Mouse (Mus musculus) midbrain, embryonic 15.5 days (tissue): Measurements from ENCODE around the gene Moxd1. TPM values are rescaled to one million over a fixed set of nuclear protein-coding genes. Genes with fewer than 3 reads are reported as not detected.
"Not testable (repeated sequence)": the region's sequence is repeated elsewhere in the genome, so short reads cannot be mapped to it uniquely, and the experiment has no call there.

Source experiments
- ATAC-seq: fragments of 200-750 bp; cut with Nextera tagmentation; replicated peaks from 2 replicates; pipeline ENCODE4 v1.8.0; 2017; ENCODE audit warnings: moderate TSS enrichment
- H3K27ac ChIP-seq: fragments of 300-500 bp; sonication (generic); 2 replicates; pipeline ENCODE4 v1.5.1; 2015; ENCODE audit warnings: mild to moderate bottlenecking, inconsistent platforms
- H3K27me3 ChIP-seq: fragments of 300-500 bp; sonication (generic); replicated peaks from 2 replicates; pipeline ENCODE4 v1.6.1; 2015; ENCODE audit warnings: inconsistent platforms
- H3K36me3 ChIP-seq: fragments of 300-500 bp; sonication (generic); replicated peaks from 2 replicates; pipeline ENCODE4 v1.6.1; 2015; ENCODE audit warnings: inconsistent platforms
- H3K4me1 ChIP-seq: fragments of 300-500 bp; sonication (generic); 2 replicates; pipeline ENCODE4 v1.6.1; 2015; ENCODE audit warnings: inconsistent platforms
- H3K4me2 ChIP-seq: fragments of 300-500 bp; sonication (generic); 2 replicates; pipeline ENCODE4 v1.6.1; 2015; ENCODE audit warnings: inconsistent platforms, mild to moderate bottlenecking, moderate library complexity
- H3K4me3 ChIP-seq: fragments of 300-500 bp; sonication (generic); 2 replicates; pipeline ENCODE4 v1.5.1; 2015; ENCODE audit warnings: mild to moderate bottlenecking, inconsistent platforms
- H3K9ac ChIP-seq: fragments of 300-500 bp; sonication (generic); 2 replicates; pipeline ENCODE4 v1.6.1; 2015; ENCODE audit warnings: mild to moderate bottlenecking, inconsistent platforms
- H3K9me3 ChIP-seq: fragments of 300-500 bp; sonication (generic); 2 replicates; pipeline ENCODE4 v1.6.1; 2016; ENCODE audit warnings: inconsistent platforms
- whole genome bisulfite sequencing: fragments of 180-500 bp; shearing (Covaris S2); methylation state at CpG from one replicate; pipeline ENCODE4 v1.1.7; 2015; ENCODE audit warnings: mixed read lengths; 5-methylcytosine and 5-hydroxymethylcytosine counted together
- polyA plus RNA-seq: library from polyadenylated mRNA; unstranded; fragments of >200 nt; fragmentation: Nextera tagmentation; extraction: Ambion mirVana; gene quantifications from 2 replicates; pipeline ENCODE4 v1.2.1, GENCODE M21; 2015

Gene Moxd1
- polyA plus RNA-seq, 1 experiment from 2014 or later, result 1.8 TPM

GRCm38 (mm10) chr10:24291611-24292010 lies 68.3 kb downstream of the Moxd1 start:
- H3K9me3 ChIP-seq, result no peaks in the 10 kb centered on the region
- 89% methylated on average over 8 of the region's 8 CpGs for WGBS
- no peaks in the 10 kb centered on the region for H3K27me3 ChIP-seq
- no peak overlapping the region for H3K4me2 ChIP-seq
- H3K4me3 ChIP-seq, result no peak overlapping the region
- no peaks in the 10 kb centered on the region for H3K4me1 ChIP-seq
- no peaks in the 10 kb centered on the region for H3K36me3 ChIP-seq
- ATAC-seq, result no peak
- H3K9ac ChIP-seq, result no peak overlapping the region
- H3K27ac ChIP-seq, result no peak overlapping the region

- H3K4me2 ChIP-seq, result no peak overlapping the region
- no peak overlapping the region for H3K9ac ChIP-seq
- no peak overlapping the region for H3K27ac ChIP-seq
- H3K4me3 ChIP-seq, result no peak overlapping the region
- H3K4me1 ChIP-seq, result no peaks in the 10 kb centered on the region
- no peaks in the 10 kb centered on the region for H3K9me3 ChIP-seq
- ATAC-seq, result no peak
- no peaks in the 10 kb centered on the region for H3K36me3 ChIP-seq
- H3K27me3 ChIP-seq, result no peaks in the 10 kb centered on the region
- WGBS, result 100% methylated on average over 1 of the region's 1 CpGs
Measured at GRCm38 (mm10) chr10:24292671-24293070, 69.4 kb downstream of the Moxd1 start.

GRCm38 (mm10) chr10:24296608-24297007 lies 73.3 kb downstream of the Moxd1 start:
- H3K9ac ChIP-seq, result no peak overlapping the region
- H3K4me1 ChIP-seq, result no peaks in the 10 kb centered on the region
- 74% methylated on average over 4 of the region's 4 CpGs for WGBS
- no peak overlapping the region for H3K4me2 ChIP-seq
- no peak for ATAC-seq
- no peak overlapping the region for H3K27ac ChIP-seq
- no peaks in the 10 kb centered on the region for H3K27me3 ChIP-seq
- H3K36me3 ChIP-seq, result no peaks in the 10 kb centered on the region
- H3K4me3 ChIP-seq, result no peak overlapping the region
- no peaks in the 10 kb centered on the region for H3K9me3 ChIP-seq

GRCm38 (mm10) chr10:24297792-24298191 lies 74.5 kb downstream of the Moxd1 start:
- ATAC-seq, result no peak
- no peaks in the 10 kb centered on the region for H3K36me3 ChIP-seq
- H3K4me1 ChIP-seq, result no peaks in the 10 kb centered on the region
- H3K4me2 ChIP-seq, result no peak overlapping the region
- H3K9me3 ChIP-seq, result no peaks in the 10 kb centered on the region
- no peak overlapping the region for H3K4me3 ChIP-seq
- no peaks in the 10 kb centered on the region for H3K27me3 ChIP-seq
- WGBS, result 0% methylated on average over 1 of the region's 1 CpGs
- H3K9ac ChIP-seq, result no peak overlapping the region
- H3K27ac ChIP-seq, result no peak overlapping the region

- H3K4me2 ChIP-seq, result no peak overlapping the region
- no peaks in the 10 kb centered on the region for H3K4me1 ChIP-seq
- ATAC-seq, result peak; percentile 69
- H3K27me3 ChIP-seq, result no peaks in the 10 kb centered on the region
- H3K9me3 ChIP-seq, result no peaks in the 10 kb centered on the region
- no peak overlapping the region for H3K27ac ChIP-seq
- H3K36me3 ChIP-seq, result no peaks in the 10 kb centered on the region
- WGBS, result 47% methylated on average over 2 of the region's 2 CpGs
- H3K9ac ChIP-seq, result no peak overlapping the region
- H3K4me3 ChIP-seq, result no peak overlapping the region
Measured at GRCm38 (mm10) chr10:24298260-24299244, 75.2 kb downstream of the Moxd1 start.

- Histone ChIP-seq H3K9ac (no peak overlapping the region), H3K36me3 (no peaks in the 10 kb centered on the region), H3K4me3 (no peak overlapping the region), H3K4me2 (no peak overlapping the region), H3K27ac (no peak overlapping the region), H3K27me3 (no peaks in the 10 kb centered on the region), H3K4me1 (no peaks in the 10 kb centered on the region; the same call in 1 of the 2 replicates), H3K9me3 (no peaks in the 10 kb centered on the region)
- WGBS, result under 1% methylated on average over 9 of the region's 9 CpGs
- ATAC-seq, result peak; percentile 73; the same call in 1 of the 2 replicates
Measured at GRCm38 (mm10) chr10:24312191-24312611, 88.9 kb downstream of the Moxd1 start.

- no peak overlapping the region for H3K4me3 ChIP-seq
- no peaks in the 10 kb centered on the region for H3K36me3 ChIP-seq
- WGBS, result 54% methylated on average over 19 of the region's 19 CpGs
- H3K9ac ChIP-seq, result no peak overlapping the region
- H3K27me3 ChIP-seq, result no peaks in the 10 kb centered on the region
- no peak overlapping the region for H3K4me2 ChIP-seq
- no peak overlapping the region for H3K27ac ChIP-seq
- ATAC-seq, result peak; percentile 72
- no peaks in the 10 kb centered on the region; the same call in 1 of the 2 replicates for H3K4me1 ChIP-seq
- no peaks in the 10 kb centered on the region for H3K9me3 ChIP-seq
Measured at GRCm38 (mm10) chr10:24317126-24317836, 94.0 kb downstream of the Moxd1 start.

GRCm38 (mm10) chr10:24320326-24320725 lies 97.0 kb downstream of the Moxd1 start:
- H3K27me3 ChIP-seq, result no peaks in the 10 kb centered on the region
- no peak overlapping the region for H3K9ac ChIP-seq
- no peak for ATAC-seq
- no peak overlapping the region for H3K27ac ChIP-seq
- no peak overlapping the region for H3K4me2 ChIP-seq
- no peaks in the 10 kb centered on the region for H3K9me3 ChIP-seq
- H3K4me1 ChIP-seq, result no peaks in the 10 kb centered on the region; the same call in 1 of the 2 replicates
- no peak overlapping the region for H3K4me3 ChIP-seq
- 82% methylated on average over 3 of the region's 3 CpGs for WGBS
- H3K36me3 ChIP-seq, result no peaks in the 10 kb centered on the region

GRCm38 (mm10) chr10:24323066-24323465 lies 99.7 kb downstream of the Moxd1 start:
- Histone ChIP-seq H3K36me3 (no peaks in the 10 kb centered on the region), H3K4me2 (no peak overlapping the region), H3K9ac (no peak overlapping the region), H3K27me3 (no peaks in the 10 kb centered on the region), H3K27ac (no peak overlapping the region), H3K4me1 (no peaks in the 10 kb centered on the region), H3K9me3 (no peaks in the 10 kb centered on the region), H3K4me3 (no peak overlapping the region)
- 86% methylated on average over 4 of the region's 4 CpGs for WGBS
- ATAC-seq, result no peak

GRCm38 (mm10) chr10:24327265-24327664 lies 103.9 kb downstream of the Moxd1 start:
- H3K4me1 ChIP-seq, ATAC-seq, H3K27ac ChIP-seq, H3K4me3 ChIP-seq, H3K9ac ChIP-seq, H3K36me3 ChIP-seq, H3K4me2 ChIP-seq, H3K27me3 ChIP-seq, H3K9me3 ChIP-seq: not testable (repeated sequence)
- WGBS, result 26% methylated on average over 8 of the region's 8 CpGs

- Histone ChIP-seq H3K9me3 (no peaks in the 10 kb centered on the region), H3K36me3 (no peaks in the 10 kb centered on the region), H3K4me2 (no peak overlapping the region), H3K27ac (no peak overlapping the region), H3K4me1 (no peaks in the 10 kb centered on the region), H3K9ac (no peak overlapping the region), H3K4me3 (no peak overlapping the region), H3K27me3 (no peaks in the 10 kb centered on the region)
- 59% methylated on average over 3 of the region's 3 CpGs for WGBS
- no peak for ATAC-seq
Measured at GRCm38 (mm10) chr10:24332799-24333198, 109.5 kb downstream of the Moxd1 start.

GRCm38 (mm10) chr10:24339593-24340143 lies 116.4 kb downstream of the Moxd1 start:
- 91% methylated on average over 10 of the region's 10 CpGs for WGBS

More at GRCm38 (mm10) chr10:24339593-24340143, 116.4 kb downstream of the Moxd1 start:
- H3K9ac ChIP-seq, result no peak overlapping the region
- H3K4me3 ChIP-seq, result no peak overlapping the region
- H3K27ac ChIP-seq, result no peak overlapping the region
- H3K4me2 ChIP-seq, result no peak overlapping the region
- no peaks in the 10 kb centered on the region for H3K9me3 ChIP-seq
- no peaks in the 10 kb centered on the region for H3K36me3 ChIP-seq
- H3K27me3 ChIP-seq, result no peaks in the 10 kb centered on the region
- H3K4me1 ChIP-seq, result no peaks in the 10 kb centered on the region
- ATAC-seq, result no peak
